9 mouse cellular contexts compared by ENCODE assay signal in the genomic region with DNA sequence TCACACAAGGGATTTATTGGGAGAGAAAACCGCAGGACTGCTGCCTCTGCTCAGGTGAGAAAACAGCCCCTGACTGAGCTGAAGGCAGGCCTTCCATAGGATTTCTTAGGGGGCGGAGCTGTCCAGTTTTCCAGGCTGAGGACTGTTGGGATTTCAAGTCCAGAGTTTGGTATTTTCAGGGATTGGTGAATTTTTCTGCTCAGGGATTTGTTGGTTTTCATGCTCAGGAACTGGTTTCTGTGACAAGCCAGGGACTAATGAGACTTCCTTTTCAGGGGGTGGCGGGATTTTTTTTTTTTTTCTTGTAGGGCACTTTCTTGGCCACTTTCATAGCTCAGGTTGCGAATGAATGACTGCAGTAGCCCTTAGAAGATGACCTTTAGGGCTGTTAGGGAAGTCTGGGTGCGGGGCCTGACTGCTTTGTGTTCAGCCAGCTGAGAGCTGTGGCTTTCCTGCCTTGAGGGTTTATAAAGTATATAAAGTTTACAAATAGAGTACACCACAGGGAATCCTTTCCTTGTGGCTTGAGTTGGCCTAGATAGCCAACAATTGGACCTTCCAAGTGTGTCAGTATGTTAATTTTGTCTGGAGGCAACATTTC. TPM values are rescaled to one million over a fixed set of nuclear protein-coding genes. Genes with fewer than 3 reads are reported as not detected.
DNase-seq lines count a peak whose midpoint lies in the region; ATAC-seq and TF ChIP-seq lines count a peak whose summit lies in the region.
"Had no signal": no experiment of that assay in that cellular context is flagged by ENCODE, and none has a peak within 500 bp of the region (broad histone marks: within the 10 kb centered on the region; RNA-seq: fewer than 3 reads in every experiment).

No protein-coding gene starts in this region.

- H3K9ac ChIP-seq in heart, embryonic 16.5 days (ENCODE audit: low read length) = peak overlapping the region; percentile 100; the same call in 1 of the 2 replicates
- peak overlapping the region; percentile 37 for H3K9ac ChIP-seq in MEL (ENCODE audit: control insufficient read depth, low read depth, low read length, poor library complexity, severe bottlenecking)

- H3K27ac ChIP-seq in heart, embryonic 16.5 days (ENCODE audit: low read length) = no peak overlapping the region
- H3K27ac ChIP-seq in MEL (ENCODE audit: control insufficient read depth, low read depth, low read length) = no peak overlapping the region
- H3K27ac ChIP-seq in midbrain, embryonic 10.5 days (replicated peaks) = peak overlapping the region; percentile 100

- H3K79me2 ChIP-seq in MEL (ENCODE audit: control insufficient read depth, insufficient read depth, low read length, poor library complexity) = peaks cover 10% of the 10 kb centered on the region

- no peaks in the 10 kb centered on the region for H3K9me3 ChIP-seq in heart, embryonic 16.5 days (replicated peaks; ENCODE audit: control insufficient read depth, low read length)
- no peaks in the 10 kb centered on the region for H3K9me3 ChIP-seq in MEL (replicated peaks; ENCODE audit: insufficient read depth, low read length)
- H3K9me3 ChIP-seq in midbrain, embryonic 10.5 days (replicated peaks) = no peaks in the 10 kb centered on the region

- no peak for ATAC-seq in heart, embryonic 16.5 days (replicated peaks; ENCODE audit: extremely low read depth, insufficient read depth, low FRiP score)
- ATAC-seq in cerebellum, adult (ENCODE audit: insufficient number of reproducible peaks, low FRiP score, low TSS enrichment) = no peak

- TF ChIP-seq POLR2A in MEL (IDR thresholded peaks at IDR 0.05; ENCODE audit: control insufficient read depth in 1 of 2, insufficient read depth in 1 of 2, low read depth in 1 of 2, low read length in 2 of 2, poor library complexity in 1 of 2) = no peak

- TF ChIP-seq EP300 in MEL (IDR thresholded peaks at IDR 0.05; ENCODE audit: low read depth in 1 of 2, low read length in 2 of 2) = no peak

- no peak overlapping the region for H3K4me3 ChIP-seq in heart, embryonic 16.5 days (ENCODE audit: low read length)
- no peak overlapping the region for H3K4me3 ChIP-seq in MEL (ENCODE audit: control insufficient read depth in 1 of 2, insufficient read depth in 1 of 2, low read depth in 2 of 2, low read length in 2 of 2)
- H3K4me3 ChIP-seq in midbrain, embryonic 10.5 days = peak overlapping the region; percentile 88

- WGBS in heart, embryonic 16.5 days = 72% methylated on average over 5 of the region's 5 CpGs
- WGBS in midbrain, embryonic 10.5 days = 38% methylated on average over 5 of the region's 5 CpGs

- no peak for TF ChIP-seq RAD21 in MEL (IDR thresholded peaks at IDR 0.05; ENCODE audit: low read depth, low read length)

- H3K4me1 ChIP-seq in heart, embryonic 16.5 days (ENCODE audit: control insufficient read depth, insufficient read depth, low read length) = no peaks in the 10 kb centered on the region
- peaks cover 6 to 8% of the 10 kb centered on the region in 2 experiments for H3K4me1 ChIP-seq in MEL (ENCODE audit: control insufficient read depth in 1 of 2, insufficient read depth in 2 of 2, low read length in 2 of 2)
- peaks cover 23% of the 10 kb centered on the region for H3K4me1 ChIP-seq in midbrain, embryonic 10.5 days

- no peaks in the 10 kb centered on the region for H3K36me3 ChIP-seq in heart, embryonic 16.5 days (ENCODE audit: control insufficient read depth, insufficient read depth)
- H3K36me3 ChIP-seq in MEL (ENCODE audit: control insufficient read depth in 1 of 2, insufficient read depth in 2 of 2, low read length in 2 of 2) = peaks cover 0 to 20% of the 10 kb centered on the region in 2 experiments; a peak in 2 of 4 replicates
- H3K36me3 ChIP-seq in midbrain, embryonic 10.5 days = no peaks in the 10 kb centered on the region

- TF ChIP-seq CTCF in MEL (IDR thresholded peaks at IDR 0.05 in 2 of 3, conservative IDR thresholded peaks at IDR 0.05 in 1 of 3; ENCODE audit: control insufficient read depth in 1 of 3, insufficient read depth in 1 of 3, low read depth in 2 of 3, low read length in 3 of 3, poor library complexity in 1 of 3, severe bottlenecking in 1 of 3) = no peak

- H3K4me2 ChIP-seq in heart, embryonic 16.5 days (ENCODE audit: low read depth, low read length) = no peak overlapping the region

- no peaks in the 10 kb centered on the region for H3K27me3 ChIP-seq in heart, embryonic 16.5 days (ENCODE audit: control insufficient read depth, insufficient read depth, low read length)
- H3K27me3 ChIP-seq in MEL (ENCODE audit: control insufficient read depth in 1 of 2, insufficient read depth in 2 of 2, low read length in 2 of 2) = no peaks in the 10 kb centered on the region
- H3K27me3 ChIP-seq in midbrain, embryonic 10.5 days (ENCODE audit: low read depth, poor library complexity, severe bottlenecking) = no peaks in the 10 kb centered on the region

- DNase-seq in heart, adult 9 months (ENCODE audit: low spot score in 2 of 2) = no peak
- DNase-seq in MEL (ENCODE audit: low read depth, low spot score) = no peak
- peak; percentile 39 for DNase-seq in forelimb bud, embryonic 11.5 days (ENCODE audit: low read depth, low spot score)
- DNase-seq in midbrain, embryonic 10.5 days (ENCODE audit: low spot score) = peak; percentile 25
- no peak for DNase-seq in left cerebral cortex, adult 9 months (ENCODE audit: low spot score in 2 of 2)
- no peak for DNase-seq in frontal cortex, postnatal 14 days (ENCODE audit: low spot score in 2 of 2)
- DNase-seq: gastrocnemius, postnatal 25 days had no signal

TF ChIP-seq in MEL, 35 proteins besides CTCF, POLR2A, EP300 and RAD21:
- peak; percentile 55 for TF ChIP-seq ZNF384 (IDR thresholded peaks at IDR 0.05; ENCODE audit: low read depth, low read length)
- no peak for TF ChIP-seq POLR2AphosphoS5 (IDR thresholded peaks at IDR 0.05; ENCODE audit: borderline replicate concordance, low read depth, low read length)

RNA-seq across cellular contexts. Expression of a gene that starts 1.6 kb away (rescaled TPM):
- polyA plus RNA-seq in heart, embryonic 16.5 days (2015; fragmentation: Nextera tagmentation; extraction: Ambion mirVana) = 0.89 and 1.3 TPM in 2 replicates
- total RNA-seq in MEL (2012; rRNA removed) = 0.65 and 0.69 TPM in 2 replicates
- polyA plus RNA-seq in MEL (2012; ENCODE audit: insufficient read depth in 1 of 2, insufficient read length in 2 of 2, low read depth in 1 of 2, low replicate concordance in 2 of 2, missing spikeins in 1 of 2) = 1 to 10 TPM in 1 of 2 experiments, not detected in 1; 1.4 TPM
- polyA plus RNA-seq in midbrain, embryonic 10.5 days (2016; fragmentation: Nextera tagmentation; extraction: Ambion mirVana) = 1.5 and 1.9 TPM in 2 replicates

RNA-seq across cellular contexts. Expression of a gene that starts 1.9 kb away (rescaled TPM):
- 8.6 and 10.6 TPM in 2 replicates for polyA plus RNA-seq in heart, embryonic 16.5 days (2015; fragmentation: Nextera tagmentation; extraction: Ambion mirVana)
- 2.5 and 2.6 TPM in 2 replicates for total RNA-seq in MEL (2012; rRNA removed)
- 1 to 10 TPM in 1 of 2 experiments, not detected in 1; 3.1 TPM for polyA plus RNA-seq in MEL (2012; ENCODE audit: insufficient read depth in 1 of 2, insufficient read length in 2 of 2, low read depth in 1 of 2, low replicate concordance in 2 of 2, missing spikeins in 1 of 2)
- polyA plus RNA-seq in midbrain, embryonic 10.5 days (2016; fragmentation: Nextera tagmentation; extraction: Ambion mirVana) = 16.1 and 19.6 TPM in 2 replicates

RNA-seq across cellular contexts. Expression of a gene that starts 21.7 kb away (rescaled TPM):
- polyA plus RNA-seq in heart, embryonic 16.5 days (2015; fragmentation: Nextera tagmentation; extraction: Ambion mirVana) = 5.2 and 5.5 TPM in 2 replicates
- total RNA-seq in MEL (2012; rRNA removed) = 4.7 and 6.5 TPM in 2 replicates
- 1 to 10 TPM in 1 of 2 experiments, not detected in 1; 5.8 TPM for polyA plus RNA-seq in MEL (2012; ENCODE audit: insufficient read depth in 1 of 2, insufficient read length in 2 of 2, low read depth in 1 of 2, low replicate concordance in 2 of 2, missing spikeins in 1 of 2)
- 8.8 and 9.0 TPM in 2 replicates for polyA plus RNA-seq in midbrain, embryonic 10.5 days (2016; fragmentation: Nextera tagmentation; extraction: Ambion mirVana)

Comparison
In these comparisons a context has a peak if more than half of its experiments do, and no peak if none do; other contexts are left out.
1. DNase-seq: peak in forelimb bud, embryonic 11.5 days (single experiment) and midbrain, embryonic 10.5 days (single experiment); none in heart, adult 9 months (0 of 2), MEL (single experiment), left cerebral cortex, adult 9 months (0 of 2) and frontal cortex, postnatal 14 days (0 of 2).